Mouse (Mus musculus) heart, postnatal 36 days (tissue): ENCODE data around the gene 4931400O07Rik. TPM values are rescaled to one million over a fixed set of nuclear protein-coding genes. Genes with fewer than 3 reads are reported as not detected.

Experiments used
- DNase-seq, 2 experiments: peaks; one replicate each; pipeline ENCODE4 v3.0.0; 2021 to 2022
- intact Hi-C: fragments of 180-260 bp; cut with DNase I; formaldehyde crosslinking; loops from one replicate; pipeline ENCODE4 v1.15.1; 2025
- total RNA-seq, 2 experiments: library from RNA; stranded (reverse); gene quantifications; 2 replicates each; pipeline ENCODE4 v1.2.3; 2021

Gene 4931400O07Rik
- not detected for total RNA-seq

- intact Hi-C loops = no loop called here
Measured at GRCm38 (mm10) chrX:62467691-62468090, at the start of gene 4931400O07Rik. Gene 4931400O07Rik, plus strand, starts transcription at chrX:62467991.

More at GRCm38 (mm10) chrX:62467691-62468090, at the start of gene 4931400O07Rik:
- DNase-seq = no peak

Other genes starting within 250 kb of the 4931400O07Rik start
- gene 4933402E13Rik, start 184.5 kb upstream of the 4931400O07Rik start, total RNA-seq = not detected